Mouse (Mus musculus) embryo, embryonic 11.5 days (tissue): ENCODE measurements around the gene Esr2.
"Not testable (repeated sequence)": the region's sequence is repeated elsewhere in the genome, so short reads cannot be mapped to it uniquely, and the experiment has no call there.

Source experiments
- DNase-seq: peaks from one replicate; pipeline ENCODE4 v3.0.0-alpha.2; 2012; ENCODE audit warnings: low read depth, low spot score

Esr2 gene

DNA sequence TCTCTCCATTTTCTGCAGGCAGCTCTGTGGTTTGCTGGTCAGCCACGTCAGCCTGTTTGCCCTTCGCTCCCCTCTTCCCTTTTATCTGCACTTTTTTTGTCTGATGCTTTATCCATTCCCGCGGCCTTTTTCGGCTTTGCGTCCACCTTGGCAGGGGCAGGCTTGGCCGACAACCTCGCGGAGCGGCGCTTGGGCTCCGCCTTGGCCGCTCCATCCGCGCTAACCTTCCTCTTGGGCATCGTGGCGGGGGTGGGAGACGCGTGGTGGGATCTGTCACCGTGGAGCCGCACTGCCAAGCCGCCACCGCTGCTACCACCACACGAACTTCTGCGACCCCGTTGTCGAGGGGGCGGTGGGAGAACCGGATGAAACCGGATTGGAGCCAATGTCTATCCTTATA, 24.7 kb downstream of the Esr2 start:
- DNase-seq: not testable (repeated sequence)

DNA sequence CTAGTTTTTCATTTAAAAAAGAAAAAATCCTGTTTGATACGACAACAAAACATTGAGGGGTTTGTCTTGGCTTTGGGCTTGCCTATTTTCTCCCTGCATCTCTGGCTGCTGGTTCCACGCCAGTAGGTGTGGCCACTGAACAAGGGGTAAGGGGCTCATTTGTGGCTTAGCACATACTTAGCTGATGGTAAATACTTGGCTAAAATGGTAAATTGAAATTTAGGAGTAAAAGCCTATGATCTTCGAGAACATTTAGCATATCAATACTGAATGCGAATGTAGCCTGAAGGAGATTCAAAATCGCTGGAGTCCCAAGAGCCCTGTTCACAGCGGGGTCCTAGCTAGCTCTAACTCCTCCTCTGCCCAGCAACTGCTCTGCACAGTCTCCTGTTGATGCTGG, 40.4 kb downstream of the Esr2 start:
- no peak for DNase-seq

DNA sequence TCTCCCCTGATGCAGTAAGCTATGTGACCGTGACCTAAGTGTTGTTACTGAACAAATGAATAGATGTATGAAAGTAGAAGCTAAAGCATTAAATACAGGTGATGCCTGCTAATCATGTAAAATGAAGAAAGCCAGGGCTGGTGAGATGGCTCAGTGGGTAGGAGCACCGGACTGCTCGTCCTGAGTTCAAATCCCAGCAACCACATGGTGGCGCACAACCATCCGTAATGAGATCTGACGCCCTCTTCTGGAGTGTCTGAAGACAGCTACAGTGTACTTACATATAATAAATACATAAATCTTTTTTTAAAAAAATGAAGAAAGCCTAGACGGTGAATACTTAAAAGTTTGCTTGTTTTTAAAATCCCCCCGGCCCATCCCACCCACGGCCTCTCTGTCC, 44.0 kb downstream of the Esr2 start:
- not testable (repeated sequence) for DNase-seq

GRCm38 (mm10) chr12:76132591-76132990, 44.5 kb downstream of the Esr2 start:
- DNase-seq: no peak

DNA sequence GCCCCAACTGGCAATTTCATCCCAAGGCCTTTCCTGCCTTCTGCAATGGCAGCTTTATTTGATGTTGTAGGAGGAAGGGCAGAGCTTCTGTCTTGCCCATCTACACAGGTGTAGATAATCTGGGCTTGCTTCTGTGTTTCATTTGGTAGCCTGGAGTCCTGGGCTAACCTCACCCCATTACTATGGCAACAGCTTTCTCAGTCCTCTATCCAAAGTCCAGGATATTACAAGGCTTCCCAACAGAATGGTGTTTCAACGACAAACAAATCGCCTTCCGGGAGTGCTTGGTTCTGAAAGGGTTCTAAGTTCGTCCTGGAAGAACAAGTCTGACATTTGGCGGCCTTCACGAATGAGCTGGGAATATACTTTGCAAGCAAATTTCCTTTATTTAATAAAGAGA, 46.2 kb downstream of the Esr2 start:
- no peak for DNase-seq

DNA sequence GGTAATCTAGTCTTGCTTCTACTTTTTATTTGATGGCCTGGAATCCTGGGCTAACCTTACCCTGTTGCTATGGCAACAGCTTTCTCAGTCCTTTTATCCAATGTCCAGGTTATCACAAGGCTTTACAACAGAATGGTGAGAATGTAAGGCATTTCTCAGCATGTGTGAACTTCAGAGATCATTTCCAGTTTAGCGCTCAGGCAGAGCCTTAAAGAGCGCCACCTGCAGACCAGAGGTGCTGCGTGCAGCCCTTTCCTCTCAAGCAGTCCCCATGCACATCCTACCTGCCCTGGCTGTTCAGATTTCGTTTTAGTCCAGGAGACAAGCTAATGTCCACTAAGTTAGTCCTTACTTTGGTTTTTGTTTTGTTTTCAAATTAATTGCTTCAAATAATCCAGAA, 46.8 kb downstream of the Esr2 start:
- DNase-seq: peak; percentile 11

GRCm38 (mm10) chr12:76128831-76129230, 48.2 kb downstream of the Esr2 start:
- DNase-seq: no peak

- DNase-seq: no peak
Measured at GRCm38 (mm10) chr12:76128306-76128705, 48.8 kb downstream of the Esr2 start.

DNA sequence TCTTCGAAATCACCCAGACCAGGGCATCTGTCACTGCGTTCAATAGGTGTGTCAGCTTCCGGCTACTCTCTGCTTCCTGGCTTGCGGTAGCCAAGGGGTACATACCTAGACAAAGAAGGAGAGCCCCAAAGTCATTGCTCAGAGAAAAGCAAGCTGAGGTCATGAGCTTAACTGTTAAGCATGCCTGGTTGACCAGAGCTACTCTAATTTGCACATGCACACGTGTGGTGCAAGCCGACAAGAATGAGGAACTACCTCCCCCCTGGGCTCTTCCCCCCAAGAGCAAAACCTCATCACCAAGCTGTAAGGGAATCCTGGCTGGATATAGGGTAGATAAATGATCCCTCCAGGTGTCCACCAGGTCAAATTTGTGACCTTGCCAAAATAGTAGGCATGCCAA, 53.8 kb downstream of the Esr2 start:
- DNase-seq: no peak

DNA sequence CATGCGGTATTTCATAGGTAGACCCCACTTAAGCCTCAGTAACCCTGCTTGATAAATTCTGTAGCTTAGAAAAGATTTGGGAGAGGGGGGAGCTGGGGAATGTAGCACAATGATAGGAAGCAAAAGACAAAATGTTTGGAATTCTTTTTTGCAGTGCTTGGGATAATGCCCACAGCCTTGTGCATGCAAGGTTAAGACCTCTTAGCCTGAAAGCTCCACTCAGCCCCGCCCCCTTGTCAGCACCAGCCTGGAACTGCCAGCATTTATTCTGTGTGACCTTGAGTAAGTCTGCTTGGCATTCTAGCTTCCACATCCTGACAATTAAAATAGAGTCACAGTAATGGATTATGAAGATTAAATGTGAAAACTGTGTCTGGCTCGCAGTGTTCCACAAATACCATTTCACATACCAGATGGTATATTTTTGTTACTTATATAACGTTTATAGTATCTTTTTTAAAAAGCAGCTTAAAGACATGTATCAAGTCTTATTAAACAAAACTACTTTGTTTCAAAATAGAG, 59.4 kb downstream of the Esr2 start:
- DNase-seq: no peak

DNA sequence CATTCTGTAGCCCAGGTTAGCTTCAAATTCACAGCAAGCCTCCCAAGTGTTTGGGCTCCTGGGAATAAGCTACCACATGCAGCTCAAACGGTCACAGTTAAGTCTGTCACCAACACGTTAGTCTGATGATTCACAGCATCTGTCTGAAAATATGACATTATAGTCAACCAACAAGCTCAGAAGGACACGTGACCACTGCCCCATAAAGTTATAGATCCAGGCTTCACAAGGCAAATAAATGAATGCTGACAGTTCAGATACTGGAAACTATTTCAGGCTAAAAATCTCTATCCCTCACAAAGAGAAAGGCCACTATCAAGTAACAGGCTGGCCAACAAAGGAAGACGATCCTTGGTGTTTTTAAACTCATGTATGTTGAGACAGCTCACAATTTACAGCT, 60.5 kb downstream of the Esr2 start:
- DNase-seq: no peak

- DNase-seq: no peak
Measured at GRCm38 (mm10) chr12:76111046-76111445, 66.0 kb downstream of the Esr2 start.

GRCm38 (mm10) chr12:76109646-76110405, 67.2 kb downstream of the Esr2 start:
- no peak for DNase-seq

DNA sequence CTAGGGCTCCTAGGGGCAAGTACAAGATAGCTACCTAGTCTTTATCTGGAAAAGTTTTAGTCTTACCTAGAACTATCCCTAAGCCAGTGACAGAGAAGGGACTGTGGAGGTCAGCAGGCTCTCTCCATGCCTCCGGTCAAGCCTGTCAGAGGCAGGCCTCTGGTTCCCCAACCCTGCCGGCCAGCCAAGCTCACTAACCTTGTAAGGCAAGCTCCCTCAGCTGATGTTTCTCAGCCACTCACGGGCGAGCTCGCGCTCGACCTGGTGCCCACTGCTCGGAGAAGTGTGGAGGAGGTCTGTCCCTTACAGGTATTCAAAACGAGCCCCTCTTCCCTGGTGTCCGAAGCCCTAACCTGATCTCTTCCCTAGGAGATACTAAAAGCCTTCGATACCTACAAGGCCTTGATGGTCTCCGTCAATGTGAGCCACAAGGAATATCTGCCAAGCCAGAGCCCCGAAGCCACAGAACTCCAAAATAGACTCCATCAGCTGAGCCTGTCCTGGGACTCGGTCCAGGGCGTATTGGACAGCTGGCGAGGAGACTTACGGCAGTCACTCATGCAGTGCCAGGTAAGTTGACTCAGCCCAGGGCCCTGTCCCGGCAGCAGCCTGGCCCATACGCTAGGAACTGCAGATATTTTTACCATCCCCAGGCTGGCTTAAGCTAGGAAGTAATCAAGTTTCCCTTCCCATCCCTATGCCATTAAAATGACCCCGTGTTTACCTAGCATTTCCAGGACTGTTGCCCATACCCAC, 72.3 kb downstream of the Esr2 start:
- no peak for DNase-seq

DNA sequence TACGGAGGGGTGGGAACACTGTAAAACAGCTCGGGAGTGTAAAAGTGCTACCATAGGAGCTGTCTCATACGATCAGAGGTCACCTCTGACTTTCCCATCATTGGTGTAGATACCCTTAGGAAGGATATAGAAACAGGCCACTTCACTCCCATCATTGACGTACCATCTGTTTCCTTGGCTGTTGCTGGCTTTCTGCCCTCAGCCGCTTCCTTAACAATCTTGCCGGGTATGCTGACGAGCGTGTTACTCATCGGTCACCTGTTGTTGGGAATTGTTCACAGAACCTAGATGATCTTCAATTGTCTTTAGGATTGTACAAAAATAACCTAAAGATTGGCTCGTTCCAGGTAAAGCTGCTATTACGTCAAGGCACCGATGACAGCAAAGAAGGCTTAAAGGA, 74.4 kb downstream of the Esr2 start:
- DNase-seq: no peak

DNA sequence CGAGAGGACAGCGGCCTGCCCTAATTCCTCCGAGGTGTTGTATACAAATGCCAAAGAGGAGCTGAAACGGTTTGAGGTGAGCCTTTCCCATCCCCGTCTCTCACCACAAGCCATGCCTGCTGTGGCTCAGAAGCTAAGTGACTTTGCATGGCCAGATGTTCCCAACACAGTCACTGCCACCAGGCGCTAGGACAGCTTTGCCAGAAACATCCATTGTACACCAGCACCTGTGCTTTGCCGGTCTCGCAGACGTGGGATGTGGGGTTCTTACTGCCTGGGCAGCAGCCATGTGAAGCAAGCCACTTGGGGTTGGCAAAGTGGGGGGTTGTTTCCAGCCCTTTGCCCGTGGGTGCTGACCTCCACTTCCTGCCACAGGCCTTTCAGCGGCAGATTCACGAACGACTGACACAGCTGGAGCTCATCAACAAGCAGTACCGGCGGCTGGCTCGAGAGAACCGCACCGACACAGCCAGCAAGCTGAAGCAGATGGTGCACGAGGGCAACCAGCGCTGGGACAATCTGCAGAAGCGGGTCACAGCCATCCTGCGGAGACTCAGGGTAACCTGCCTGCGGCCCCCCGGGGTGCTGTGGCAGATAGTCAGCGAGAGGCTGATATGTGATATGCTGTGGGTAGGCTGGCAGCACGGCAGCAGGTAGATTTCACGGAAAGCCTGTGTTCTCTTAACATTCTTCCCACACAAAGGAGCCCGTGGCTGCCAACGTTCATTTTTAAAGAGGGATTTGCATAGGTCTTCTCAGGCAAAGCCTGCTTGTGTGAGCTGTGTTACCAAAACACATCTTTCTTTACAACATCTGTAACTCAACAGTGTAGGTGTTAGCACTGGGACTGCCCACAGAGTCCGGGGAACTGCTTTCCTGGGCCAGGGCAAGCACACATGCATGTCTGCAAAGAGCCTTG, 81.7 kb downstream of the Esr2 start:
- no peak for DNase-seq

DNA sequence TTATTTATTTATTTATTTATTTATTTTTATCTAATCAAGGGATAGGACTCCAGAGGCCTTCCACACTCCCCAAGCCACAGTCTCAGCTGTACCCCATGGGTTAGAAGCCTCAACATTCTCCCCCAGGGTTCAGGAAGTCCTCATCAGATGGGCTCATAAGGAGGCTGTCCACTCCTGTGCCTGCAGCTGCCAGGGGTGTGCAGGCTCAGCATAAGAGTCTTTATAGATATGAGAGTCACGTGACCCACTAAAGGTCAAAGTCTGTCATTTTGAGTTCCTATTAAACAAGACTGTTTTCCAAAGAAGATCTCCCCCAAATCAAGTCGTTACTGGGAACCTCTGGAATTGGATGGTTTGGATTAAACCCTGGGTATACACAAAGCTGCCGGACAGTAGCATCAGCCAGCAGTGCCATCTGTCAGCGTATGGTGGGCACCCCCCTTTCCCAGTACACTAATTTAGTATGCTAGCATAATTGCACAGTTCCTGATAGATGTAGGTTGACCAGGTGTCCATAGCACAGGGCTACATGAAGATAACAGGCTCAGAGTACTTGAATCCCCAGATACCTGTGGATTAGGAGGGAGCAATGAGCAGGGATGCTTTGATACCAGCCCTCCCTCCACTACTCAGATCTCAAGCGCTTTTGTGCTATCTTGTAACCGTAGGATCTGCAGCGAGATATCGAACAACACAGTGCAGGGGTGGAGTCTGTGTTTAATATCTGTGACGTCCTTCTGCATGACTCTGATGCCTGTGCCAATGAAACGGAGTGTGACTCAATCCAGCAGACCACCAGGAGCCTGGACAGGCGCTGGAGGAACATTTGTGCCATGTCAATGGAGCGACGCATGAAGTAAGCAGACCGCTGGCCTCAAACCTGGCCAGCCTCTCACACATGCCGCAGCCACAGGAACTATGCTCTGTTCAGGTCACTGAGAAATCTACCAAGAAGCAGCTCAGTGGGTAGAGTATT, 83.2 kb downstream of the Esr2 start:
- no peak for DNase-seq

DNA sequence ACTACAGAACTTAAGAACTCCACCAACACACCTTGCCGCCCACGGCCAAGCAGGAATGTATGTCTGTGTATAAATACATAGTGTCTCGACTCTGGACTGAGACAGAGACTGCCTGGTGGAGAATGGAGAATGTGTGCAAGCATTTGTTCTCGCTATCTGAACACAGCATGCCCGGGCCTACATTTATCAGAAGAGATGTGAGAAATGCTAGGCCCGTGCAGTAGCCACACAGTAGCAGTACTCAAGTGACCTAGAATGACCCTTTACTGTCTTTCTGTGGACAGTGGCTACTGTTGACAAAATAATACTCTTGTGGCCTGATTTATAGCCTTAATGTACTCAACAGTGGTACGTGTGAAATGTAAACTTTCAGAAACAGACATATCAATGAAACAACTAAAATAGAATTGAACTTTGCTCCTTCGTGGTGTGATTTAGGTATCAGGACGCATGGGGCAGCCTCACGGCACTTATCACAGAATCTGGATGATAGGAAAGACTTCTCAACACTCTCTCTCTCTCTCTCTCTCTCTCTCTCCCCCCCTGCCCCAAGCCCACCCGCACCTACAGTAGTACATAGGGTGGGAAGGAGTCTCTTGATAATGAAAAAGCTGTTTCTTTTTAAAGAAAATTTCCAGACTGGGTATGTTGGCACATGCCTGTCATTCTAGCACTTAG, 84.1 kb downstream of the Esr2 start:
- no peak for DNase-seq

GRCm38 (mm10) chr12:76087025-76087424, 90.0 kb downstream of the Esr2 start:
- DNase-seq: no peak
